Mouse (Mus musculus): ENCODE measurements around the gene Fbxw2. TPM values are rescaled to one million over a fixed set of nuclear protein-coding genes. Genes with fewer than 3 reads are reported as not detected.
A peak's percentile ranks its signal among the peaks of the same experiment; 100 is the strongest.
"Not testable (repeated sequence)": the region's sequence is repeated elsewhere in the genome, so short reads cannot be mapped to it uniquely, and the experiment has no call there.

Gene Fbxw2
- total RNA-seq, 1 experiment from 2014 or later = 94.5 TPM

- no peak for ATAC-seq (ENCODE audit: extremely low read depth, insufficient number of reproducible peaks, low FRiP score, poor library complexity, severe bottlenecking)
Observed at GRCm38 (mm10) chr2:34818492-34818891, 7.6 kb downstream of the Fbxw2 start.

GRCm38 (mm10) chr2:34815893-34816292, 10.2 kb downstream of the Fbxw2 start:
- not testable (repeated sequence) for ATAC-seq (ENCODE audit: extremely low read depth, insufficient number of reproducible peaks, low FRiP score, poor library complexity, severe bottlenecking)

- no peak for ATAC-seq (ENCODE audit: extremely low read depth, insufficient number of reproducible peaks, low FRiP score, poor library complexity, severe bottlenecking)
Observed at GRCm38 (mm10) chr2:34812706-34813105, 13.4 kb downstream of the Fbxw2 start.

GRCm38 (mm10) chr2:34810775-34811174, 15.3 kb downstream of the Fbxw2 start:
- no peak for ATAC-seq (ENCODE audit: extremely low read depth, insufficient number of reproducible peaks, low FRiP score, poor library complexity, severe bottlenecking)

- no peak for ATAC-seq (ENCODE audit: extremely low read depth, insufficient number of reproducible peaks, low FRiP score, poor library complexity, severe bottlenecking)
Observed at GRCm38 (mm10) chr2:34809568-34809967, 16.5 kb downstream of the Fbxw2 start.

- ATAC-seq (ENCODE audit: extremely low read depth, insufficient number of reproducible peaks, low FRiP score, poor library complexity, severe bottlenecking) = no peak
Observed at GRCm38 (mm10) chr2:34808057-34808456, 18.1 kb downstream of the Fbxw2 start.

- ATAC-seq (ENCODE audit: extremely low read depth, insufficient number of reproducible peaks, low FRiP score, poor library complexity, severe bottlenecking) = no peak
Observed at GRCm38 (mm10) chr2:34805364-34805950, 20.7 kb downstream of the Fbxw2 start.

GRCm38 (mm10) chr2:34804815-34805214, 21.3 kb downstream of the Fbxw2 start:
- no peak for ATAC-seq (ENCODE audit: extremely low read depth, insufficient number of reproducible peaks, low FRiP score, poor library complexity, severe bottlenecking)

- no peak for ATAC-seq (ENCODE audit: extremely low read depth, insufficient number of reproducible peaks, low FRiP score, poor library complexity, severe bottlenecking)
Observed at GRCm38 (mm10) chr2:34804172-34804571, 21.9 kb downstream of the Fbxw2 start.

GRCm38 (mm10) chr2:34803746-34804145, 22.4 kb downstream of the Fbxw2 start:
- ATAC-seq (ENCODE audit: extremely low read depth, insufficient number of reproducible peaks, low FRiP score, poor library complexity, severe bottlenecking) = no peak

GRCm38 (mm10) chr2:34802565-34803245, 23.4 kb downstream of the Fbxw2 start:
- ATAC-seq (ENCODE audit: extremely low read depth, insufficient number of reproducible peaks, low FRiP score, poor library complexity, severe bottlenecking) = not testable (repeated sequence)

GRCm38 (mm10) chr2:34801516-34802482, 24.3 kb downstream of the Fbxw2 start:
- ATAC-seq (ENCODE audit: extremely low read depth, insufficient number of reproducible peaks, low FRiP score, poor library complexity, severe bottlenecking) = peak; percentile 97

GRCm38 (mm10) chr2:34800371-34800770, 25.7 kb downstream of the Fbxw2 start:
- ATAC-seq (ENCODE audit: extremely low read depth, insufficient number of reproducible peaks, low FRiP score, poor library complexity, severe bottlenecking) = no peak

GRCm38 (mm10) chr2:34799357-34800256, 26.5 kb downstream of the Fbxw2 start, which contains the start of gene Rabepk:
TSS of gene Rabepk (minus strand) at chr2:34799912.
- peak; percentile 57 for ATAC-seq (ENCODE audit: extremely low read depth, insufficient number of reproducible peaks, low FRiP score, poor library complexity, severe bottlenecking)

- no peak for ATAC-seq (ENCODE audit: extremely low read depth, insufficient number of reproducible peaks, low FRiP score, poor library complexity, severe bottlenecking)
Observed at GRCm38 (mm10) chr2:34795426-34795825, 30.7 kb downstream of the Fbxw2 start.

GRCm38 (mm10) chr2:34794511-34794910, 31.6 kb downstream of the Fbxw2 start:
- ATAC-seq (ENCODE audit: extremely low read depth, insufficient number of reproducible peaks, low FRiP score, poor library complexity, severe bottlenecking) = no peak

- not testable (repeated sequence) for ATAC-seq (ENCODE audit: extremely low read depth, insufficient number of reproducible peaks, low FRiP score, poor library complexity, severe bottlenecking)
Observed at GRCm38 (mm10) chr2:34792543-34792942, 33.6 kb downstream of the Fbxw2 start.

GRCm38 (mm10) chr2:34790282-34790681, 35.8 kb downstream of the Fbxw2 start:
- ATAC-seq (ENCODE audit: extremely low read depth, insufficient number of reproducible peaks, low FRiP score, poor library complexity, severe bottlenecking) = peak; percentile 93

GRCm38 (mm10) chr2:34784085-34784484, 42.0 kb downstream of the Fbxw2 start:
- peak; percentile 86 for ATAC-seq (ENCODE audit: extremely low read depth, insufficient number of reproducible peaks, low FRiP score, poor library complexity, severe bottlenecking)
